Mouse (Mus musculus): ENCODE measurements around the gene Tiparp.

GRCm38 (mm10) chr3:65528614-65529470 lies 632 bp downstream of the Tiparp start:
- TF ChIP-seq POLR2A (IDR thresholded peaks at IDR 0.05; ENCODE audit: control insufficient read depth, extremely low read depth, insufficient read depth, low read length, poor library complexity) (no peak), CTCF (IDR thresholded peaks at IDR 0.05; ENCODE audit: borderline replicate concordance, control insufficient read depth, extremely low read depth, insufficient read depth, low read length, poor library complexity) (peak; percentile 77; the same call in 1 of the 2 replicates)

All from thymus, adult 2 months (tissue).